Mouse (Mus musculus): ENCODE measurements around the gene Atp8b5. TPM values are rescaled to one million over a fixed set of nuclear protein-coding genes. Genes with fewer than 3 reads are reported as not detected.

Gene Atp8b5
- polyA plus RNA-seq, 1 experiment from 2014 or later: 0.90 TPM

GRCm38 (mm10) chr4:43340096-43340804 lies 73.3 kb downstream of the Atp8b5 start:
- H3K4me1 ChIP-seq (ENCODE audit: control insufficient read depth, insufficient read depth, low read length): no peaks in the 10 kb centered on the region
- H3K4me3 ChIP-seq (ENCODE audit: low read depth, low read length): no peak overlapping the region
- H3K27me3 ChIP-seq (ENCODE audit: control insufficient read depth, insufficient read depth, low read depth, low read length): no peaks in the 10 kb centered on the region
- no peak overlapping the region for H3K4me2 ChIP-seq (ENCODE audit: low read length)
- H3K9me3 ChIP-seq (replicated peaks; ENCODE audit: control insufficient read depth, low read length, poor library complexity, severe bottlenecking): peaks cover 4% of the 10 kb centered on the region; the same call in 1 of the 2 replicates
- no peak for ATAC-seq
- H3K9ac ChIP-seq (ENCODE audit: low read depth, low read length): no peak overlapping the region
- H3K36me3 ChIP-seq (ENCODE audit: control insufficient read depth, insufficient read depth, low read length): no peaks in the 10 kb centered on the region
- no peak overlapping the region for H3K27ac ChIP-seq (ENCODE audit: low read length)
- WGBS: 80% methylated on average over 4 of the region's 4 CpGs

- H3K4me1 ChIP-seq (ENCODE audit: control insufficient read depth, insufficient read depth, low read length): no peaks in the 10 kb centered on the region
- WGBS: 32% methylated on average over 7 of the region's 7 CpGs
- H3K9ac ChIP-seq (ENCODE audit: low read depth, low read length): no peak overlapping the region
- H3K9me3 ChIP-seq (replicated peaks; ENCODE audit: control insufficient read depth, low read length, poor library complexity, severe bottlenecking): peaks cover 2% of the 10 kb centered on the region; the same call in 1 of the 2 replicates
- H3K4me2 ChIP-seq (ENCODE audit: low read length): no peak overlapping the region
- H3K4me3 ChIP-seq (ENCODE audit: low read depth, low read length): no peak overlapping the region
- no peak for ATAC-seq
- H3K27me3 ChIP-seq (ENCODE audit: control insufficient read depth, insufficient read depth, low read depth, low read length): no peaks in the 10 kb centered on the region
- H3K27ac ChIP-seq (ENCODE audit: low read length): no peak overlapping the region
- no peaks in the 10 kb centered on the region for H3K36me3 ChIP-seq (ENCODE audit: control insufficient read depth, insufficient read depth, low read length)
Observed at GRCm38 (mm10) chr4:43341276-43341891, 74.4 kb downstream of the Atp8b5 start.

GRCm38 (mm10) chr4:43342443-43342842 lies 75.5 kb downstream of the Atp8b5 start:
- 92% methylated on average over 10 of the region's 10 CpGs for WGBS
- no peak for ATAC-seq
- Histone ChIP-seq H3K4me2 (ENCODE audit: low read length) (no peak overlapping the region), H3K9ac (ENCODE audit: low read depth, low read length) (no peak overlapping the region), H3K4me1 (ENCODE audit: control insufficient read depth, insufficient read depth, low read length) (no peaks in the 10 kb centered on the region), H3K9me3 (replicated peaks; ENCODE audit: control insufficient read depth, low read length, poor library complexity, severe bottlenecking) (no peaks in the 10 kb centered on the region), H3K27me3 (ENCODE audit: control insufficient read depth, insufficient read depth, low read depth, low read length) (no peaks in the 10 kb centered on the region), H3K4me3 (ENCODE audit: low read depth, low read length) (no peak overlapping the region), H3K27ac (ENCODE audit: low read length) (no peak overlapping the region), H3K36me3 (ENCODE audit: control insufficient read depth, insufficient read depth, low read length) (no peaks in the 10 kb centered on the region)

GRCm38 (mm10) chr4:43344932-43345331 lies 78.0 kb downstream of the Atp8b5 start:
- no peak overlapping the region for H3K4me2 ChIP-seq (ENCODE audit: low read length)
- no peak overlapping the region for H3K4me3 ChIP-seq (ENCODE audit: low read depth, low read length)
- 83% methylated on average over 2 of the region's 2 CpGs for WGBS

DNA sequence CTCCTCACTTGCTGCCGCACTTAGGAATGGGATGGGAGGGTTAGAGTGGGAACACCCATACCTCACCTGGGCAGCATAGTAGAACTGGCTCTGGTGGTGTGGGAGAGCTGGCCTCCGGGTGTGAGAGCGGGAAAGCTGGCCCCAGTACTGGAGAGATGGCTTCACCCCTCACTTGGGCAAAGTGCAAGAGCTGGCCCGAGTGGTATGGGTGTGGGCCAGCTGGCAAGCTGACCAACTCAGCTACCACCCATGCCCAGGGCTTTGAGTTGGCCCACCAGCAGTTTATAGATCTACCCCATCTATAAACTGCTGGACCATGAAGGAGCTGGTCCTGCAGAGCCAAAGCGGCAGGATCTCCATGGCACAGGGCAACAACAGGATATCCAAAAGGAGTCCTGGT lies 82.2 kb downstream of the Atp8b5 start:
- no peak overlapping the region for H3K4me2 ChIP-seq (ENCODE audit: low read length)
- no peak overlapping the region for H3K4me3 ChIP-seq (ENCODE audit: low read depth, low read length)
- H3K27ac ChIP-seq (ENCODE audit: low read length): no peak overlapping the region
- no peaks in the 10 kb centered on the region for H3K9me3 ChIP-seq (replicated peaks; ENCODE audit: control insufficient read depth, low read length, poor library complexity, severe bottlenecking)
- no peaks in the 10 kb centered on the region for H3K27me3 ChIP-seq (ENCODE audit: control insufficient read depth, insufficient read depth, low read depth, low read length)
- no peak overlapping the region for H3K9ac ChIP-seq (ENCODE audit: low read depth, low read length)
- no peak for ATAC-seq
- H3K4me1 ChIP-seq (ENCODE audit: control insufficient read depth, insufficient read depth, low read length): no peaks in the 10 kb centered on the region
- 89% methylated on average over 5 of the region's 5 CpGs for WGBS
- no peaks in the 10 kb centered on the region for H3K36me3 ChIP-seq (ENCODE audit: control insufficient read depth, insufficient read depth, low read length)

More at GRCm38 (mm10) chr4:43344932-43345331, 78.0 kb downstream of the Atp8b5 start:
- H3K27ac ChIP-seq (ENCODE audit: low read length): no peak overlapping the region
- no peaks in the 10 kb centered on the region for H3K27me3 ChIP-seq (ENCODE audit: control insufficient read depth, insufficient read depth, low read depth, low read length)
- H3K36me3 ChIP-seq (ENCODE audit: control insufficient read depth, insufficient read depth, low read length): no peaks in the 10 kb centered on the region
- ATAC-seq: no peak
- no peaks in the 10 kb centered on the region for H3K4me1 ChIP-seq (ENCODE audit: control insufficient read depth, insufficient read depth, low read length)
- H3K9me3 ChIP-seq (replicated peaks; ENCODE audit: control insufficient read depth, low read length, poor library complexity, severe bottlenecking): no peaks in the 10 kb centered on the region
- no peak overlapping the region for H3K9ac ChIP-seq (ENCODE audit: low read depth, low read length)

DNA sequence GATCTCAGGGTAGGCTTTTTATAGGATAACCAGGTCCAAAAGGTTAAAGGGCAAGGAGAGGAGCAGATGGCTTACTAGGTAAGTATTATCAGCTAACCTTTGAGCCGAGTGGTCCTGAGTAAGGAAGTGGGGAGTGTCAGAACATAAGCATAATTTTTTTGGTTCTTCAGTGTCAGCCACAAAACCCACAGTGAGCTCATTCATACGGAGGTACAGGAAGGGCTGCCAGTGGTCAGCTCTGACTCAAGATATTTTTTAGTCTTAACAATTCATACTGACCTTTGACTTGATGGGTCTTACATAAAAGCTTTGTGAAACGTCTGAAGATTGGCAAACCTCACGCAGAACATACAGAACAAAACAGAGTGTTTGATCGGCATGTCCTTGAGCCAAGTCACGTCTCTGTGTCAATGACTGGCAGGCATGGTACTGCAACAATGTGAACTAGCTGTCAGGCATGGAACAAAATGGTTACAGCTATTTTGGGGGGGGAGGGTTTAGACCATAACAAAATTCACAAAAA lies 83.1 kb downstream of the Atp8b5 start:
- Histone ChIP-seq H3K4me3 (ENCODE audit: low read depth, low read length) (no peak overlapping the region), H3K9me3 (replicated peaks; ENCODE audit: control insufficient read depth, low read length, poor library complexity, severe bottlenecking) (no peaks in the 10 kb centered on the region), H3K27me3 (ENCODE audit: control insufficient read depth, insufficient read depth, low read depth, low read length) (no peaks in the 10 kb centered on the region), H3K4me2 (ENCODE audit: low read length) (no peak overlapping the region), H3K4me1 (ENCODE audit: control insufficient read depth, insufficient read depth, low read length) (no peaks in the 10 kb centered on the region), H3K36me3 (ENCODE audit: control insufficient read depth, insufficient read depth, low read length) (no peaks in the 10 kb centered on the region), H3K27ac (ENCODE audit: low read length) (no peak overlapping the region), H3K9ac (ENCODE audit: low read depth, low read length) (no peak overlapping the region)
- ATAC-seq: no peak
- 75% methylated on average over 6 of the region's 6 CpGs for WGBS

GRCm38 (mm10) chr4:43353662-43354061 lies 86.7 kb downstream of the Atp8b5 start:
- WGBS: 91% methylated on average over 6 of the region's 6 CpGs
- Histone ChIP-seq H3K4me3 (ENCODE audit: low read depth, low read length) (no peak overlapping the region), H3K4me1 (ENCODE audit: control insufficient read depth, insufficient read depth, low read length) (no peaks in the 10 kb centered on the region), H3K27ac (ENCODE audit: low read length) (no peak overlapping the region), H3K4me2 (ENCODE audit: low read length) (no peak overlapping the region), H3K9ac (ENCODE audit: low read depth, low read length) (no peak overlapping the region), H3K9me3 (replicated peaks; ENCODE audit: control insufficient read depth, low read length, poor library complexity, severe bottlenecking) (no peaks in the 10 kb centered on the region), H3K36me3 (ENCODE audit: control insufficient read depth, insufficient read depth, low read length) (no peaks in the 10 kb centered on the region), H3K27me3 (ENCODE audit: control insufficient read depth, insufficient read depth, low read depth, low read length) (no peaks in the 10 kb centered on the region)
- ATAC-seq: no peak

GRCm38 (mm10) chr4:43364914-43365560 lies 98.1 kb downstream of the Atp8b5 start:
- Histone ChIP-seq H3K27ac (ENCODE audit: low read length) (no peak overlapping the region), H3K36me3 (ENCODE audit: control insufficient read depth, insufficient read depth, low read length) (no peaks in the 10 kb centered on the region), H3K9ac (ENCODE audit: low read depth, low read length) (no peak overlapping the region), H3K27me3 (ENCODE audit: control insufficient read depth, insufficient read depth, low read depth, low read length) (no peaks in the 10 kb centered on the region), H3K4me1 (ENCODE audit: control insufficient read depth, insufficient read depth, low read length) (no peaks in the 10 kb centered on the region), H3K4me2 (ENCODE audit: low read length) (no peak overlapping the region), H3K9me3 (replicated peaks; ENCODE audit: control insufficient read depth, low read length, poor library complexity, severe bottlenecking) (no peaks in the 10 kb centered on the region), H3K4me3 (ENCODE audit: low read depth, low read length) (no peak overlapping the region)
- no peak for ATAC-seq
- 92% methylated on average over 11 of the region's 11 CpGs for WGBS

DNA sequence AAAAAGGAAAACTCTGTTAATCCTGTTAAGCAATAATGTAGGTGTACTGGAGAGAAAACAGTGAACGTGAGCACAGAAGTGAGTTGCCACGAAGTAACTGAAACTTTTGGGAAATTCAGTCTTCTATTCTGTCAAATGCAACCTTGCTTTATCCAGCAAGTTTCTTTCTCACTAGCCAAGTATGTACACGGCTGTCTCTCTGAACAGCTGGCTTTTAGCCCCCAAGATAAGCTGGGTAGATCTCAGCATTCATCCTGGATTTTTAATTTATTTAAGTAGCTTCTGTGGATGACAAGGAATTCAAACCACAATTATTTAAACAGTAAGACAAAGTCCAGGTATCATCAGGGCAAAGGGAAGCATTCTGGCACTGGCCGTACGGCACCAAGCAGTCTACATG lies 100.3 kb downstream of the Atp8b5 start:
- Histone ChIP-seq H3K4me1 (ENCODE audit: control insufficient read depth, insufficient read depth, low read length) (no peaks in the 10 kb centered on the region), H3K27me3 (ENCODE audit: control insufficient read depth, insufficient read depth, low read depth, low read length) (no peaks in the 10 kb centered on the region), H3K27ac (ENCODE audit: low read length) (no peak overlapping the region), H3K4me2 (ENCODE audit: low read length) (no peak overlapping the region), H3K36me3 (ENCODE audit: control insufficient read depth, insufficient read depth, low read length) (no peaks in the 10 kb centered on the region), H3K4me3 (ENCODE audit: low read depth, low read length) (no peak overlapping the region), H3K9ac (ENCODE audit: low read depth, low read length) (no peak overlapping the region), H3K9me3 (replicated peaks; ENCODE audit: control insufficient read depth, low read length, poor library complexity, severe bottlenecking) (no peaks in the 10 kb centered on the region)
- no peak for ATAC-seq
- 81% methylated on average over 5 of the region's 5 CpGs for WGBS

Data from midbrain, embryonic 16.5 days (tissue).